Comparison of ENCODE assay signal across 8 mouse cellular contexts in genomic region chr8:108708833-108709387, GRCm38 (mm10).
DNase-seq lines count a peak whose midpoint lies in the region; ATAC-seq and TF ChIP-seq lines count a peak whose summit lies in the region.
"Had no signal": no experiment of that assay in that cellular context is flagged by ENCODE, and none has a peak within 500 bp of the region (broad histone marks: within the 10 kb centered on the region; RNA-seq: fewer than 3 reads in every experiment).

No protein-coding gene starts in this region.

- TF ChIP-seq CTCF in lung, postnatal 0 days (IDR thresholded peaks at IDR 0.05), result no peak
- TF ChIP-seq CTCF in stomach, postnatal 0 days (IDR thresholded peaks at IDR 0.05; ENCODE audit: low read depth), result no peak

- 35% methylated on average over 8 of the region's 8 CpGs for WGBS in lung, postnatal 0 days
- 11% methylated on average over 8 of the region's 8 CpGs for WGBS in hindbrain, embryonic 11.5 days
- WGBS in limb, embryonic 15.5 days, result 37% methylated on average over 8 of the region's 8 CpGs
- WGBS in stomach, postnatal 0 days, result 32% methylated on average over 8 of the region's 8 CpGs

- H3K4me2 ChIP-seq in lung, postnatal 0 days (replicated peaks; ENCODE audit: low read depth, low read length), result 0 out of 2 replicates have a peak overlapping the region, but pooled peaks have one; percentile 8
- H3K4me2 ChIP-seq in hindbrain, embryonic 11.5 days (replicated peaks; ENCODE audit: low read depth, low read length), result peak overlapping the region; percentile 2; the same call in 1 of the 2 replicates
- H3K4me2 ChIP-seq in limb, embryonic 15.5 days, result 0 out of 2 replicates have a peak overlapping the region, but pooled peaks have one; percentile 22
- no peak overlapping the region; the same call in 1 of the 2 replicates for H3K4me2 ChIP-seq in stomach, postnatal 0 days (replicated peaks; ENCODE audit: low read depth)

- no peaks in the 10 kb centered on the region for H3K27me3 ChIP-seq in lung, postnatal 0 days (replicated peaks; ENCODE audit: insufficient read depth, low read length)
- H3K27me3 ChIP-seq in hindbrain, embryonic 11.5 days (ENCODE audit: control insufficient read depth, insufficient read depth, low read length), result no peaks in the 10 kb centered on the region
- H3K27me3 ChIP-seq in limb, embryonic 15.5 days, result no peaks in the 10 kb centered on the region
- H3K27me3 ChIP-seq in stomach, postnatal 0 days (ENCODE audit: control insufficient read depth, insufficient read depth, low read length), result no peaks in the 10 kb centered on the region

- peak; percentile 58 for DNase-seq in lung, postnatal 0 days (ENCODE audit: low spot score)
- DNase-seq in lung, postnatal 25 days (ENCODE audit: low spot score), result no peak
- DNase-seq in hindbrain, embryonic 11.5 days (ENCODE audit: low spot score), result no peak
- DNase-seq in stomach, postnatal 0 days (ENCODE audit: low spot score), result no peak
- DNase-seq: layer of hippocampus, postnatal 36 days had no signal

- H3K9ac ChIP-seq in lung, postnatal 0 days (replicated peaks; ENCODE audit: low read depth), result no peak overlapping the region
- 0 out of 2 replicates have a peak overlapping the region, but pooled peaks have one; percentile 38 for H3K9ac ChIP-seq in hindbrain, embryonic 11.5 days (ENCODE audit: low read depth, low read length)
- no peak overlapping the region for H3K9ac ChIP-seq in limb, embryonic 15.5 days
- no peak overlapping the region for H3K9ac ChIP-seq in stomach, postnatal 0 days (ENCODE audit: low read length)

- H3K9me3 ChIP-seq in lung, postnatal 0 days (ENCODE audit: low read length), result no peaks in the 10 kb centered on the region
- H3K9me3 ChIP-seq in hindbrain, embryonic 11.5 days (ENCODE audit: control insufficient read depth, low read length), result no peaks in the 10 kb centered on the region
- no peaks in the 10 kb centered on the region for H3K9me3 ChIP-seq in limb, embryonic 15.5 days
- H3K9me3 ChIP-seq in stomach, postnatal 0 days (ENCODE audit: control insufficient read depth, low read length), result no peaks in the 10 kb centered on the region

- H3K4me3 ChIP-seq in lung, postnatal 0 days (ENCODE audit: low read depth, low read length), result no peak overlapping the region
- H3K4me3 ChIP-seq in hindbrain, embryonic 11.5 days (ENCODE audit: low read depth, low read length), result no peak overlapping the region
- no peak overlapping the region for H3K4me3 ChIP-seq in limb, embryonic 15.5 days
- H3K4me3 ChIP-seq in stomach, postnatal 0 days (ENCODE audit: low read depth, low read length), result no peak overlapping the region

- peak overlapping the region; percentile 66; the same call in 1 of the 2 replicates for H3K27ac ChIP-seq in lung, postnatal 0 days (ENCODE audit: low read length)
- peak overlapping the region; percentile 82 for H3K27ac ChIP-seq in hindbrain, embryonic 11.5 days (ENCODE audit: low read depth, low read length)
- H3K27ac ChIP-seq in limb, embryonic 15.5 days, result peak overlapping the region; percentile 59; the same call in 1 of the 2 replicates
- peak overlapping the region; percentile 65 for H3K27ac ChIP-seq in stomach, postnatal 0 days (replicated peaks)

- ATAC-seq in lung, postnatal 0 days, result 0 out of 2 replicates have a peak, but pooled peaks have one; percentile 1
- no peak for ATAC-seq in hindbrain, embryonic 11.5 days (ENCODE audit: low FRiP score)
- no peak for ATAC-seq in limb, embryonic 15.5 days (ENCODE audit: insufficient number of reproducible peaks, low FRiP score, low TSS enrichment, low read depth)
- ATAC-seq in stomach, postnatal 0 days (ENCODE audit: low FRiP score, low TSS enrichment), result no peak
- ATAC-seq in inflammation-experienced regulatory T-cells, adult 6 months, result no peak
- ATAC-seq in frontal cortex, adult (ENCODE audit: low TSS enrichment), result no peak

- no peaks in the 10 kb centered on the region for H3K36me3 ChIP-seq in lung, postnatal 0 days (ENCODE audit: insufficient read depth, low read length)
- no peaks in the 10 kb centered on the region for H3K36me3 ChIP-seq in hindbrain, embryonic 11.5 days (ENCODE audit: control insufficient read depth, insufficient read depth, low read length)
- H3K36me3 ChIP-seq in limb, embryonic 15.5 days, result no peaks in the 10 kb centered on the region
- no peaks in the 10 kb centered on the region for H3K36me3 ChIP-seq in stomach, postnatal 0 days (ENCODE audit: control insufficient read depth, insufficient read depth, low read length)

- peak; percentile 66 for TF ChIP-seq EP300 in lung, postnatal 0 days (IDR thresholded peaks at IDR 0.05)
- no peak for TF ChIP-seq EP300 in stomach, postnatal 0 days (optimal IDR thresholded peaks at IDR 0.05)

- H3K4me1 ChIP-seq in lung, postnatal 0 days (ENCODE audit: insufficient read depth, low read depth, low read length), result peaks cover 31% of the 10 kb centered on the region
- H3K4me1 ChIP-seq in hindbrain, embryonic 11.5 days (replicated peaks; ENCODE audit: control insufficient read depth, insufficient read depth, low read length), result peaks cover 37% of the 10 kb centered on the region
- peaks cover 52% of the 10 kb centered on the region for H3K4me1 ChIP-seq in limb, embryonic 15.5 days
- peaks cover 22% of the 10 kb centered on the region for H3K4me1 ChIP-seq in stomach, postnatal 0 days (replicated peaks; ENCODE audit: control insufficient read depth, insufficient read depth)
